Mouse (Mus musculus): ENCODE data around the gene Hist1h2ad.
A peak's percentile ranks its signal among the peaks of the same experiment; 100 is the strongest.
"Not testable (repeated sequence)": the region's sequence is repeated elsewhere in the genome, so short reads cannot be mapped to it uniquely, and the experiment has no call there.

The Hist1h2ad gene

GRCm38 (mm10) chr13:23573898-23574524, at the start of gene Hist1h2ad, which contains the start of gene Hist1h2bf:
Gene Hist1h2ad, plus strand, starts transcription at chr13:23574381.
Gene Hist1h2bf, minus strand, starts transcription at chr13:23574196.
- DNase-seq (ENCODE audit: low spot score) = peak; percentile 99

GRCm38 (mm10) chr13:23524654-23525053, 49.5 kb upstream of the Hist1h2ad start:
- DNase-seq (ENCODE audit: low spot score) = peak; percentile 92

GRCm38 (mm10) chr13:23525901-23526300, 48.3 kb upstream of the Hist1h2ad start:
- DNase-seq (ENCODE audit: low spot score) = peak; percentile 81

GRCm38 (mm10) chr13:23526312-23526711, 47.9 kb upstream of the Hist1h2ad start:
- DNase-seq (ENCODE audit: low spot score) = peak; percentile 98

GRCm38 (mm10) chr13:23529005-23529404, 45.2 kb upstream of the Hist1h2ad start:
- DNase-seq (ENCODE audit: low spot score) = peak; percentile 60

- peak; percentile 22 for DNase-seq (ENCODE audit: low spot score)
These were observed 44.6 kb upstream of the Hist1h2ad start for GRCm38 (mm10) chr13:23529480-23530165.

GRCm38 (mm10) chr13:23530181-23530900, 43.8 kb upstream of the Hist1h2ad start:
- peak; percentile 83 for DNase-seq (ENCODE audit: low spot score)

- peak; percentile 99 for DNase-seq (ENCODE audit: low spot score)
These were observed 43.0 kb upstream of the Hist1h2ad start, which contains the start of gene Hist1h4h for GRCm38 (mm10) chr13:23530901-23531875. Gene Hist1h4h, plus strand, starts transcription at chr13:23531050.

- peak; percentile 66 for DNase-seq (ENCODE audit: low spot score)
These were observed 41.7 kb upstream of the Hist1h2ad start for GRCm38 (mm10) chr13:23532262-23533075.

- peak; percentile 95 for DNase-seq (ENCODE audit: low spot score)
These were observed 40.4 kb upstream of the Hist1h2ad start, which contains the start of gene Hist1h2af for GRCm38 (mm10) chr13:23533560-23534367. Gene Hist1h2af, plus strand, starts transcription at chr13:23533906.

- DNase-seq (ENCODE audit: low spot score) = no peak
These were observed 39.6 kb upstream of the Hist1h2ad start for GRCm38 (mm10) chr13:23534368-23535131.

GRCm38 (mm10) chr13:23535137-23536075, 38.8 kb upstream of the Hist1h2ad start, which contains the start of gene Hist1h3g:
Gene Hist1h3g, plus strand, starts transcription at chr13:23535422.
- DNase-seq (ENCODE audit: low spot score) = peak; percentile 98

- peak; percentile 72 for DNase-seq (ENCODE audit: low spot score)
These were observed 37.9 kb upstream of the Hist1h2ad start for GRCm38 (mm10) chr13:23536076-23536822.

- peak; percentile 22 for DNase-seq (ENCODE audit: low spot score)
These were observed 37.0 kb upstream of the Hist1h2ad start for GRCm38 (mm10) chr13:23537006-23537710.

GRCm38 (mm10) chr13:23538249-23538648, 35.9 kb upstream of the Hist1h2ad start:
- no peak for DNase-seq (ENCODE audit: low spot score)

- not testable (repeated sequence) for DNase-seq (ENCODE audit: low spot score)
These were observed 34.4 kb upstream of the Hist1h2ad start for GRCm38 (mm10) chr13:23539821-23540220.

Data from embryo, embryonic 10.5 days (tissue).